Mouse (Mus musculus) MEL (cell line): ENCODE measurements at regions not wholly inside any gene's neighbourhood (a gene's known extent, or its start where the extent isn't known, plus 50 kb on each side); places are given as distances from the start of the nearest gene placed in this dataset.

Source experiments
- DNase-seq: peaks from one replicate; pipeline ENCODE4 v3.0.0; 2011; ENCODE audit warnings: low read depth, low spot score
- H3K27ac ChIP-seq: 2 replicates; pipeline ENCODE4 v1.5.1; 2012; ENCODE audit warnings: low read depth, mild to moderate bottlenecking, control low read depth, low read length, moderate library complexity; ENCODE audit not compliant: control insufficient read depth
- H3K27me3 ChIP-seq, 2 experiments: fragments of 150-350 bp in 1 of 2; sonication (generic) in 1 of 2; 2 replicates each; pipeline ENCODE4 v1.6.1; 2012; ENCODE audit warnings: low read length in 2 of 2, mild to moderate bottlenecking in 2 of 2, improper control_type of control experiment in 1 of 2, moderate library complexity in 1 of 2; ENCODE audit not compliant: insufficient read depth in 2 of 2, control insufficient read depth in 1 of 2
- H3K36me3 ChIP-seq, 2 experiments: 2 replicates each; pipeline ENCODE4 v1.6.1; 2012 to 2014; ENCODE audit warnings: low read length in 2 of 2, improper control_type of control experiment in 1 of 2, inconsistent platforms in 1 of 2, mild to moderate bottlenecking in 1 of 2; ENCODE audit not compliant: insufficient read depth in 2 of 2, control insufficient read depth in 1 of 2
- H3K4me1 ChIP-seq, 2 experiments: fragments of 150-350 bp in 1 of 2; sonication (generic) in 1 of 2; 2 replicates each; pipeline ENCODE4 v1.6.1; 2012; ENCODE audit warnings: low read length in 2 of 2, improper control_type of control experiment in 1 of 2, mild to moderate bottlenecking in 1 of 2; ENCODE audit not compliant: insufficient read depth in 2 of 2, control insufficient read depth in 1 of 2
- H3K4me3 ChIP-seq, 2 experiments: fragments of 150-350 bp in 1 of 2; sonication (generic) in 1 of 2; 2 replicates each; pipeline ENCODE4 v1.5.1; 2012; ENCODE audit warnings: low read depth in 2 of 2, low read length in 2 of 2, mild to moderate bottlenecking in 2 of 2, moderate library complexity in 2 of 2, control low read depth in 1 of 2, improper control_type of control experiment in 1 of 2; ENCODE audit not compliant: control insufficient read depth in 1 of 2, insufficient read depth in 1 of 2
- H3K79me2 ChIP-seq: 2 replicates; pipeline ENCODE4 v1.6.1; 2012; ENCODE audit warnings: mild to moderate bottlenecking, low read length, moderate library complexity; ENCODE audit not compliant: control insufficient read depth, poor library complexity, insufficient read depth
- H3K9ac ChIP-seq: 2 replicates; pipeline ENCODE4 v1.6.1; 2012; ENCODE audit warnings: low read depth, mild to moderate bottlenecking, control low read depth, low read length, moderate library complexity; ENCODE audit not compliant: control insufficient read depth, poor library complexity, severe bottlenecking
- H3K9me3 ChIP-seq: fragments of 150-350 bp; sonication (generic); replicated peaks from 2 replicates; pipeline ENCODE4 v1.6.1; 2012; ENCODE audit warnings: mild to moderate bottlenecking, low read length, improper control_type of control experiment, moderate library complexity; ENCODE audit not compliant: insufficient read depth
- E2F4 ChIP-seq: IDR thresholded peaks from 2 replicates; pipeline ENCODE4 v1.6.1; 2011; ENCODE audit warnings: low read depth, low read length, improper control_type of control experiment, borderline replicate concordance
- EP300 ChIP-seq, 2 experiments: IDR thresholded peaks; 2 replicates each; pipeline ENCODE4 v1.6.1; 2011; ENCODE audit warnings: improper control_type of control experiment in 2 of 2, low read length in 2 of 2, low read depth in 1 of 2, mild to moderate bottlenecking in 1 of 2
- GABPA ChIP-seq: IDR thresholded peaks from 2 replicates; pipeline ENCODE4 v1.6.1; 2012; ENCODE audit warnings: low read depth, mild to moderate bottlenecking, inconsistent platforms, low read length, improper control_type of control experiment, moderate library complexity
- HCFC1 ChIP-seq: IDR thresholded peaks from 2 replicates; pipeline ENCODE4 v1.6.1; 2012; ENCODE audit warnings: low read depth, mild to moderate bottlenecking, inconsistent platforms, low read length, improper control_type of control experiment, moderate library complexity
- JUND ChIP-seq: IDR thresholded peaks from 2 replicates; pipeline ENCODE4 v1.6.1; 2011; ENCODE audit warnings: low read depth, mild to moderate bottlenecking, improper control_type of control experiment, low read length
- KAT2A ChIP-seq: conservative IDR thresholded peaks from 2 replicates; pipeline ENCODE4 v1.6.1; 2012; ENCODE audit warnings: low read depth, low read length, improper control_type of control experiment, inconsistent platforms
- MAFK ChIP-seq: IDR thresholded peaks from 2 replicates; pipeline ENCODE4 v1.6.1; 2011; ENCODE audit warnings: low read depth, mild to moderate bottlenecking, low read length, improper control_type of control experiment, borderline replicate concordance
- MXI1 ChIP-seq: IDR thresholded peaks from 2 replicates; pipeline ENCODE4 v1.6.1; 2011; ENCODE audit warnings: mild to moderate bottlenecking, low read depth, low read length, improper control_type of control experiment
- MYC ChIP-seq: IDR thresholded peaks from 2 replicates; pipeline ENCODE4 v1.6.1; 2011; ENCODE audit warnings: low read depth, mild to moderate bottlenecking, low read length, improper control_type of control experiment, moderate library complexity
- TBP ChIP-seq: IDR thresholded peaks from 2 replicates; pipeline ENCODE4 v1.8.0; 2011; ENCODE audit warnings: low read depth, low read length, improper control_type of control experiment
- TCF12 ChIP-seq: IDR thresholded peaks from 2 replicates; pipeline ENCODE4 v1.6.1; 2014; ENCODE audit warnings: low read depth, mild to moderate bottlenecking, inconsistent platforms, low read length, improper control_type of control experiment, moderate library complexity
- UBTF ChIP-seq: IDR thresholded peaks from 2 replicates; pipeline ENCODE4 v1.6.1; 2012; ENCODE audit warnings: low read depth, mild to moderate bottlenecking, inconsistent platforms, low read length, improper control_type of control experiment, moderate library complexity, borderline replicate concordance; ENCODE audit not compliant: insufficient read depth
- USF2 ChIP-seq, 2 experiments: IDR thresholded peaks; 2 replicates each; pipeline ENCODE4 v1.6.1; 2011 to 2012; ENCODE audit warnings: improper control_type of control experiment in 2 of 2, low read length in 2 of 2, borderline replicate concordance in 1 of 2, inconsistent platforms in 1 of 2, low read depth in 1 of 2, mild to moderate bottlenecking in 1 of 2; ENCODE audit not compliant: insufficient read depth in 1 of 2
- ZC3H11A ChIP-seq: IDR thresholded peaks from 2 replicates; pipeline ENCODE4 v1.6.1; 2012; ENCODE audit warnings: low read depth, mild to moderate bottlenecking, inconsistent platforms, low read length, improper control_type of control experiment
- ZMIZ1 ChIP-seq: IDR thresholded peaks from 2 replicates; pipeline ENCODE4 v1.6.1; 2012; ENCODE audit warnings: low read depth, mild to moderate bottlenecking, inconsistent platforms, low read length, improper control_type of control experiment, moderate library complexity
- ZNF384 ChIP-seq: IDR thresholded peaks from 2 replicates; pipeline ENCODE4 v1.6.1; 2012; ENCODE audit warnings: low read depth, mild to moderate bottlenecking, inconsistent platforms, low read length, improper control_type of control experiment

GRCm38 (mm10) chr1:78008811-78009410 lies 188.0 kb downstream of the Pax3 start:
- H3K4me1 ChIP-seq = no peaks in the 10 kb centered on the region
- H3K9me3 ChIP-seq = no peaks in the 10 kb centered on the region
- no peak overlapping the region for H3K27ac ChIP-seq
- no peak for DNase-seq
- H3K9ac ChIP-seq = no peak overlapping the region
- H3K36me3 ChIP-seq = no peaks in the 10 kb centered on the region
- no peaks in the 10 kb centered on the region for H3K79me2 ChIP-seq
- no peak for TF ChIP-seq GABPA
- no peak for TF ChIP-seq TCF12
- TF ChIP-seq E2F4 = no peak
- TF ChIP-seq MAFK = no peak
- no peak for TF ChIP-seq JUND
- no peak for TF ChIP-seq UBTF
- TF ChIP-seq HCFC1 = no peak
- no peak overlapping the region for H3K4me3 ChIP-seq
- no peaks in the 10 kb centered on the region for H3K27me3 ChIP-seq

- Histone ChIP-seq H3K9me3 (no peaks in the 10 kb centered on the region), H3K36me3 (no peaks in the 10 kb centered on the region), H3K9ac (no peak overlapping the region), H3K4me3 (no peak overlapping the region), H3K27ac (no peak overlapping the region), H3K79me2 (no peaks in the 10 kb centered on the region), H3K4me1 (no peaks in the 10 kb centered on the region), H3K27me3 (no peaks in the 10 kb centered on the region)
- no peak for DNase-seq
- no peak for TF ChIP-seq USF2 (IDR thresholded peaks at IDR 0.05; ENCODE audit: borderline replicate concordance in 1 of 2, insufficient read depth in 1 of 2, low read depth in 1 of 2, low read length in 2 of 2)
- no peak for TF ChIP-seq MXI1
- no peak for TF ChIP-seq TBP
- TF ChIP-seq ZMIZ1 = no peak
- TF ChIP-seq ZNF384 = no peak
- no peak for TF ChIP-seq KAT2A
- TF ChIP-seq ZC3H11A = no peak
- no peak for TF ChIP-seq MYC
- no peak for TF ChIP-seq JUND
- no peak for TF ChIP-seq EP300 (IDR thresholded peaks at IDR 0.05; ENCODE audit: low read depth in 1 of 2, low read length in 2 of 2)
These were observed 192.6 kb downstream of the Pax3 start for GRCm38 (mm10) chr1:78004376-78004775.
